Mouse (Mus musculus) myocyte (in vitro differentiated cells): ENCODE measurements around the gene Mgrn1.

Experiments
- CEBPB ChIP-seq: IDR thresholded peaks from 2 replicates; pipeline ENCODE4 v1.6.1; 2011; ENCODE audit warnings: mild to moderate bottlenecking, moderate library complexity; ENCODE audit not compliant: poor library complexity, insufficient read depth, severe bottlenecking
- E2F4 ChIP-seq: IDR thresholded peaks from one replicate; pipeline ENCODE4 v1.6.1; 2011; ENCODE audit warnings: mild to moderate bottlenecking, control low read depth, moderate library complexity; ENCODE audit not compliant: insufficient read depth
- POLR2A ChIP-seq: IDR thresholded peaks from one replicate; pipeline ENCODE4 v1.6.1; 2011; ENCODE audit warnings: low read depth, mild to moderate bottlenecking, control low read depth, moderate library complexity; ENCODE audit not compliant: insufficient read length
- POLR2AphosphoS2 ChIP-seq: IDR thresholded peaks from one replicate; pipeline ENCODE4 v1.6.1; 2011; ENCODE audit warnings: low read depth, control low read depth; ENCODE audit not compliant: insufficient read length
- REST ChIP-seq: IDR thresholded peaks from one replicate; pipeline ENCODE4 v1.6.1; 2011; ENCODE audit warnings: mild to moderate bottlenecking, control low read depth, moderate library complexity; ENCODE audit not compliant: insufficient read depth, insufficient read length
- SRF ChIP-seq: IDR thresholded peaks from one replicate; pipeline ENCODE4 v1.6.1; 2011; ENCODE audit warnings: low read depth; ENCODE audit not compliant: control insufficient read depth, insufficient read length
- USF1 ChIP-seq: IDR thresholded peaks from one replicate; pipeline ENCODE4 v1.6.1; 2011; ENCODE audit warnings: low read depth, mild to moderate bottlenecking, control low read depth, moderate library complexity

- TF ChIP-seq POLR2AphosphoS2 (no peak), POLR2A (no peak), USF1 (no peak), CEBPB (no peak), REST (no peak), E2F4 (no peak), SRF (no peak)
Observed at GRCm38 (mm10) chr16:4890201-4890709, 4.2 kb downstream of the Mgrn1 start.
